Mouse (Mus musculus): ENCODE data around the gene Tprgl.

The Tprgl gene

GRCm38 (mm10) chr4:154170021-154170420 is 9.6 kb upstream of the Tprgl start:
- in situ Hi-C loops (cut with MboI; ENCODE audit: unreplicated experiment in 2 of 2) = loop anchor here (25.0 kb wide), 4 partner anchors 1067 to 1983 kb away; partner anchors contain the start of genes Faap20 (in 2 of the 2), Acot7 (in 1 of the 2), Nadk (in 1 of the 2) and Rnf207 (in 1 of the 2)

DNA sequence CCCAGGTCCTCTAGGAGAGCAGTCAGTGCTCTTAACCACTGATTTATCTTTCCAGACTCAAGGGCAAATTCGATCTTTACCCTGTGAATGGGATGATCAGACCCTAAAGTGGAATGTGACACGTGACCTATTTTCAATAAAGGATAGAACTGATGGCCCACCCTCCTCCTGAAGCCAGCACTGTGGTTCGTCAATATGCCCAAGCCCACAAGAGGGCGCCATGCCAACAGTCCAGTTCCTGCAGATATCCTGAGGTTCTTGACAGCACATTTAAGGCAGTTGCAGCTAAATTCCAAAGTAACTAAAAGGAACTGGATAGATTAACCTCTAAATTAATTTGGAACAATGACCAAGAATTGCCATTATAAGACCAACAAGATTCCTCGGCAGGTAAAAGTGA is 6.6 kb upstream of the Tprgl start:
- in situ Hi-C loops (cut with MboI; ENCODE audit: unreplicated experiment in 2 of 2) = loop anchor here (10.0 to 25.0 kb wide), 5 partner anchors 192 to 1980 kb away; partner anchors contain the start of genes Faap20 (in 2 of the 2), Acot7 (in 1 of the 2), Cep104 (in 1 of the 2) and Dffb (in 1 of the 2)

- in situ Hi-C loops (cut with MboI; ENCODE audit: unreplicated experiment in 2 of 2) = loop anchor here (5.0 to 25.0 kb wide), 7 partner anchors 188 to 1976 kb away; partner anchors contain the start of genes Faap20 (in 2 of the 2), Acot7 (in 1 of the 2), Cep104 (in 1 of the 2) and Dffb (in 1 of the 2)
Observed at GRCm38 (mm10) chr4:154163296-154163695, 2.8 kb upstream of the Tprgl start.

GRCm38 (mm10) chr4:154159961-154160537 is 417 bp downstream of the Tprgl start:
- in situ Hi-C loops (cut with MboI; ENCODE audit: unreplicated experiment in 2 of 2) = loop anchor here (5.0 to 25.0 kb wide), 7 partner anchors 185 to 1973 kb away; partner anchors contain the start of genes Faap20 (in 2 of the 2), Acot7 (in 1 of the 2), Cep104 (in 1 of the 2) and Dffb (in 1 of the 2)

DNA sequence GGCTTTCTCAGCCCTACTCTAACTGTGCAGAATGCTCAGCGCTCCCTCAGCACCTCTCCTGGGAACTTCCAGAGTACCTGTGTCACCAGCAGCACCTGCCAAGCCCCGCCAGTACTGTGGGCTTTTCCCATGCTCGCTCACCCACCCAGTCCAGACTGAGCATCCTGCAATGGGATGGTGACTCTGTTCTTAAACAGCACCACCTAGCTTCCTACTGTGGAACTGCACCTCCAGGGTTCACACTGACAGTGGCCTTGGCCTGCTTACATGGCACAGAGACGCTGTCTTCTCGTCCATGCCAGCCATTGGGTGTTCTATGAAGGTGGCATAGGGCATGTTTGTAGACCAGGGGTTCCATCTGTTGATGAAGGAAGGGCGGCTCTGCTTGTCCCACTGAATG is 1.5 kb downstream of the Tprgl start:
- in situ Hi-C loops (cut with MboI; ENCODE audit: unreplicated experiment in 2 of 2) = loop anchor here (25.0 kb wide), 4 partner anchors 1078 to 1972 kb away; partner anchors contain the start of genes Faap20 (in 2 of the 2), Acot7 (in 1 of the 2), Nadk (in 1 of the 2) and Rnf207 (in 1 of the 2)

- in situ Hi-C loops (cut with MboI; ENCODE audit: unreplicated experiment in 2 of 2) = loop anchor here (25.0 kb wide), 4 partner anchors 1079 to 1971 kb away; partner anchors contain the start of genes Faap20 (in 2 of the 2), Acot7 (in 1 of the 2), Nadk (in 1 of the 2) and Rnf207 (in 1 of the 2)
Observed at GRCm38 (mm10) chr4:154157970-154158662, 2.4 kb downstream of the Tprgl start.

DNA sequence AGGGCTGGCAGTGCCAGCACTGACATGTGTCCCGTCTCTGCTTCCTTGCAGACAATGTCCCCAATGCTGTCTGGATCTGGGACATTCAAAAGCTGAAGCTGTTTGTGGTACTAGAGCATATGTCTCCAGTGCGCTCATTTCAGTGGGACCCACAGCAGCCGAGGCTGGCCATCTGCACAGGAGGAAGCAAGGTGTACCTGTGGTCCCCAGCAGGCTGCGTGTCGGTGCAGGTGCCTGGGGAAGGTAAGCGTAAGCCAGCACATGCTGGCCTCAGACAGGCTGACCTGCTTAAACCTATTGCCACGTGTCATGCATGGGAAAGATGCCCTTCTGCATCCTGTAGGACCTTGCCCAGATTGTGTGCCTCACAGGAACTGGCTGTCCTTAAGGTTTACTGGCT is 4.4 kb downstream of the Tprgl start:
- in situ Hi-C loops (cut with MboI; ENCODE audit: unreplicated experiment in 2 of 2) = loop anchor here (25.0 kb wide), 4 partner anchors 1081 to 1969 kb away; partner anchors contain the start of genes Faap20 (in 2 of the 2), Acot7 (in 1 of the 2), Nadk (in 1 of the 2) and Rnf207 (in 1 of the 2)

- in situ Hi-C loops (cut with MboI; ENCODE audit: unreplicated experiment in 2 of 2) = loop anchor here (5.0 to 25.0 kb wide), 5 partner anchors 913 to 1967 kb away; partner anchors contain the start of genes Faap20 (in 2 of the 2), Acot7 (in 1 of the 2), Nadk (in 1 of the 2) and Pex10 (in 1 of the 2)
Observed at GRCm38 (mm10) chr4:154154104-154154503, 6.4 kb downstream of the Tprgl start.

GRCm38 (mm10) chr4:154146342-154146741 is 14.1 kb downstream of the Tprgl start:
- in situ Hi-C loops (cut with MboI; ENCODE audit: unreplicated experiment in 2 of 2) = loop anchor here (10.0 to 25.0 kb wide), 2 partner anchors 1791 to 1972 kb away; partner anchors contain the start of genes Acot7 (in 1 of the 2) and Ube2j2 (in 1 of the 2)

DNA sequence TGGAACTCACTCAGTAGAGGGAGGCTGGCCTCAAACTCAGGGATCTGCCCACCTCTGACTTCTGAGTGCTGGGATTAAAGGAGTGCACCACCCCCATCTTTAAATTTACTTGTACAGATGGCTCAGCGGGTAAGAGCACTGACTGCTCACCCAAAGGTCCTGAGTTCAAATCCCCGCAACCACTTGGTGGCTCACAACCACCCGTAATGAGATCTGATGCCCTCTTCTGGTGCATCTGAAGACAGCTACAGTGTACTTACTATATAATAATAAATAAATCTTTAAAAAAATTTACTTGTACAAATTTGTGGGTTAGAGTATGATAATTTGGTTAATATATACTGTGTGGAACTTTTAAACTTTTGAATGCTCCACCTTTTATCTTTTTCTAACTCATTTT is 15.8 kb downstream of the Tprgl start:
- in situ Hi-C loops (cut with MboI; ENCODE audit: unreplicated experiment in 2 of 2) = loop anchor here (10.0 to 25.0 kb wide), 2 partner anchors 1793 to 1970 kb away; partner anchors contain the start of genes Acot7 (in 1 of the 2) and Ube2j2 (in 1 of the 2)

DNA sequence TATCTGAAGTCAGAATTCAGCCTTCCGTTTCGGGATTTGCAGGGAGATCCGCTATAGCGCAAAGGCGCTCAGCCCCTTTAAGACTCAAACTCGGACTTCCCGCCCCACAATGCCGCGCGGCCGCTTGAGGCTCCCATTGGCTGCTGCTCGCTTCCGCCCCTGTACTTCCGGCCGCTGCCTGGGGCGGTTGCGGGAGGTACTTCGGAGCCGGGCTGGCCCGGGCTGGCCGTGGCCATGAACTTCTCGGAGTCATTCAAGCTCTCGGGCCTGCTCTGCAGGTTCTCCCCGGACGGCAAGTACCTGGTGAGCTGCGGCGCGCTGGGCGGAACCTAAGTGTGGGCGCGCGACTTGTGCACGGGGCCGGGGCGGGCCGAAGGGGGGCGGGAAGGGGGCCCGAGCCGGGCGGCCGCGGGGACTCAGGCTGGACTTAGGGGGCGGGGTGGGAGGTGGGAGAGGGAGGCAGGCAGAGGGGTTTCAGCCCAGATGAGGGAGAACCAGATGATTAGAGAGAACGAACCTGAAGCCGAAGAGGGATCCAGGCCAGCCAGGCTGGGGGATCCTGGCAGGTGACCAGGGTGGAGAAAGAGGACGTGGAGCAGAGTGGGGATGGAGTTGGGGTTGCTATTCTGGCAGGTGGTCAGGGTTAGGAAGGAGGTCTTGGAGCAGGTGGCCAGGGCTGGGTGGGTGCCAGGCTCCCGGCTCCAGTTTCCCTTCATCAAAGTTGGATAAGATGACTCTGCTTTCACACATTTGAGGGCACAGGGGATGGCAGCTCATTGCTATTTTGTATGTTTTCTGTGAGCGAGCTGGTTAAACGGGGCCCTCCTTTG is 18.0 kb downstream of the Tprgl start, which contains the start of gene Wrap73:
Gene Wrap73 (plus strand): TSS at position 162 of the 830 bp plus-strand sequence.
- in situ Hi-C loops (cut with MboI; ENCODE audit: unreplicated experiment in 2 of 2) = loop anchor here (10.0 to 25.0 kb wide), 2 partner anchors 1795 to 1968 kb away; partner anchors contain the start of genes Acot7 (in 1 of the 2) and Ube2j2 (in 1 of the 2)

GRCm38 (mm10) chr4:154141009-154141867 is 19.2 kb downstream of the Tprgl start:
- in situ Hi-C loops (cut with MboI; ENCODE audit: unreplicated experiment in 2 of 2) = loop anchor here (10.0 to 25.0 kb wide), 2 partner anchors 1796 to 1966 kb away; partner anchors contain the start of genes Acot7 (in 1 of the 2) and Ube2j2 (in 1 of the 2)

- in situ Hi-C loops (cut with MboI; ENCODE audit: unreplicated experiment in 2 of 2) = loop anchor here (10.0 to 25.0 kb wide), 2 partner anchors 1797 to 1966 kb away; partner anchors contain the start of genes Acot7 (in 1 of the 2) and Ube2j2 (in 1 of the 2)
Observed at GRCm38 (mm10) chr4:154140213-154141008, 20.1 kb downstream of the Tprgl start.

- in situ Hi-C loops (cut with MboI; ENCODE audit: unreplicated experiment in 2 of 2) = loop anchor here (10.0 to 25.0 kb wide), 2 partner anchors 1797 to 1965 kb away; partner anchors contain the start of genes Acot7 (in 1 of the 2) and Ube2j2 (in 1 of the 2)
Observed at GRCm38 (mm10) chr4:154140182-154140212, 20.5 kb downstream of the Tprgl start, which contains the start of gene Trp73. Trp73 (minus strand) TSS chr4:154140208.

GRCm38 (mm10) chr4:154139671-154140181 is 20.7 kb downstream of the Tprgl start:
- in situ Hi-C loops (cut with MboI; ENCODE audit: unreplicated experiment in 2 of 2) = loop anchor here (10.0 to 25.0 kb wide), 2 partner anchors 1798 to 1965 kb away; partner anchors contain the start of genes Acot7 (in 1 of the 2) and Ube2j2 (in 1 of the 2)

- in situ Hi-C loops (cut with MboI; ENCODE audit: unreplicated experiment in 2 of 2) = loop anchor here in 1 of 2 experiments (25.0 kb wide), 1 partner anchor 1800 kb away; the partner anchor contains the start of gene Ube2j2
Observed at GRCm38 (mm10) chr4:154137139-154137538, 23.3 kb downstream of the Tprgl start.

- in situ Hi-C loops (cut with MboI; ENCODE audit: unreplicated experiment in 2 of 2) = loop anchor here in 1 of 2 experiments (25.0 kb wide), 1 partner anchor 1802 kb away; the partner anchor contains the start of gene Ube2j2
Observed at GRCm38 (mm10) chr4:154134803-154135202, 25.7 kb downstream of the Tprgl start.
